21 mouse cellular contexts compared by ENCODE assay signal in the genomic region with DNA sequence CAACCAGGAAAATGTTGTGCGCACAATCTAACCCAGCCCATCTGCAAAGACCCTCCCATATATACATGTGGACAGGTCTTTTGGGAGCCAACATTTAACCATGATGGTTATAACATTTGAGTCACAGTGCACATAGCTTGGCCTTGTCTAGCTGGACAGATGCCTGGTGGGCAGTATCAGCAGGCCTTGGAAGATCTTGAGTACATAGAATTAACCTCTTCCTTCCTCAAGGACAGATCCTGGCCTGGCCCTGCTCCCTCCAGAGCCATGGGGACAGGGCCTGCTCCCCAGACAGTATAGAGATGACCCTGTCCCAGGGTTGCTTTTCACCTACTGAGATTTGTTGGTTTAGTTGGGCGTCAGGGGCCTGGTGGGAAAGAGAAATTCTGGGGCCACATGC. TPM values are rescaled to one million over a fixed set of nuclear protein-coding genes. Genes with fewer than 3 reads are reported as not detected.
"Had no signal": no experiment of that assay in that cellular context is flagged by ENCODE, and none has a peak within 500 bp of the region (broad histone marks: within the 10 kb centered on the region; RNA-seq: fewer than 3 reads in every experiment).

No protein-coding gene starts in this region.

- H3K4me2 ChIP-seq: lung, embryonic 14.5 days; midbrain, embryonic 12.5 days; neural tube, embryonic 13.5 days; neural tube, embryonic 15.5 days had no signal

- H3K4me3 ChIP-seq: midbrain, embryonic 10.5 days; midbrain, embryonic 12.5 days; myocyte; neural tube, embryonic 13.5 days; neural tube, embryonic 15.5 days had no signal

- H3K9me3 ChIP-seq: midbrain, embryonic 10.5 days; midbrain, embryonic 12.5 days; neural tube, embryonic 13.5 days; neural tube, embryonic 15.5 days had no signal

- H3K27ac ChIP-seq: midbrain, embryonic 10.5 days; midbrain, embryonic 12.5 days; neural tube, embryonic 15.5 days had no signal

- DNase-seq: lung, adult 18-20 months; lung, embryonic 14.5 days; lung, postnatal 10 days; lung, postnatal 4 days; midbrain, embryonic 14.5 days; retina, postnatal 1 day; right cerebral cortex, adult 18-20 months; right cerebral cortex, postnatal 25 days; right cerebral cortex, postnatal 4 days; spleen, adult 18-20 months; thymus, adult 18-20 months; thymus, postnatal 14 days; thymus, postnatal 36 days had no signal

- H3K27me3 ChIP-seq: midbrain, embryonic 12.5 days; neural tube, embryonic 13.5 days; neural tube, embryonic 15.5 days had no signal

- H3K9ac ChIP-seq: lung, embryonic 14.5 days; midbrain, embryonic 12.5 days; neural tube, embryonic 13.5 days; neural tube, embryonic 15.5 days had no signal

- H3K36me3 ChIP-seq: midbrain, embryonic 10.5 days; midbrain, embryonic 12.5 days; neural tube, embryonic 13.5 days; neural tube, embryonic 15.5 days had no signal

- ATAC-seq: midbrain, embryonic 16.5 days had no signal

RNA-seq across cellular contexts. Expression of gene Dok7, which starts 13.3 kb away (rescaled TPM):
- total RNA-seq: megakaryocyte, adult 5-6 weeks; megakaryocyte-erythroid progenitor cell, adult 5-6 weeks had no signal
